Mouse (Mus musculus) testis, adult 2 months (tissue): ENCODE data around the gene Dgat2. TPM values are rescaled to one million over a fixed set of nuclear protein-coding genes. Genes with fewer than 3 reads are reported as not detected.

Experiments
- H3K27ac ChIP-seq: fragments of 200-500 bp; 2 replicates; pipeline ENCODE4 v1.5.1; 2012; ENCODE audit warnings: low read depth, low read length; ENCODE audit not compliant: control insufficient read depth, insufficient read depth
- H3K27me3 ChIP-seq: fragments of 200-500 bp; 2 replicates; pipeline ENCODE4 v1.6.1; 2012; ENCODE audit warnings: mild to moderate bottlenecking, low read length, moderate library complexity; ENCODE audit not compliant: control insufficient read depth, insufficient read depth
- H3K36me3 ChIP-seq: fragments of 200-500 bp; 2 replicates; pipeline ENCODE4 v1.6.1; 2012; ENCODE audit warnings: mild to moderate bottlenecking, low read length; ENCODE audit not compliant: control insufficient read depth, insufficient read depth
- H3K4me1 ChIP-seq: fragments of 200-500 bp; 2 replicates; pipeline ENCODE4 v1.6.1; 2012; ENCODE audit warnings: low read length; ENCODE audit not compliant: control insufficient read depth, insufficient read depth
- H3K4me3 ChIP-seq: fragments of 200-500 bp; 2 replicates; pipeline ENCODE4 v1.5.1; 2012; ENCODE audit warnings: low read depth, mild to moderate bottlenecking, low read length, moderate library complexity, mixed read lengths; ENCODE audit not compliant: control insufficient read depth
- CTCF ChIP-seq: fragments of 200-500 bp; IDR thresholded peaks from 2 replicates; pipeline ENCODE4 v1.5.1; 2012; ENCODE audit warnings: low read depth, mild to moderate bottlenecking, inconsistent platforms, low read length, moderate library complexity; ENCODE audit not compliant: control insufficient read depth, insufficient read depth, insufficient replicate concordance
- POLR2A ChIP-seq: fragments of 200-500 bp; IDR thresholded peaks from 2 replicates; pipeline ENCODE4 v1.6.1; 2012; ENCODE audit warnings: low read depth, mild to moderate bottlenecking, inconsistent platforms, low read length, moderate library complexity; ENCODE audit not compliant: control insufficient read depth
- polyA plus RNA-seq: library from polyadenylated mRNA; depleted of rRNA; stranded (reverse); fragments of >200 nt; gene quantifications from 2 replicates; pipeline ENCODE4 v1.2.3, GENCODE M21; 2012; rRNA removed

Dgat2 gene
- polyA plus RNA-seq, 1 experiment = 315 TPM

GRCm38 (mm10) chr7:99122651-99123050 lies 59.9 kb downstream of the Dgat2 start:
- Histone ChIP-seq H3K4me3 (no peak overlapping the region), H3K27me3 (no peaks in the 10 kb centered on the region), H3K4me1 (peaks cover 4% of the 10 kb centered on the region), H3K36me3 (no peaks in the 10 kb centered on the region), H3K27ac (no peak overlapping the region)
- TF ChIP-seq CTCF (no peak), POLR2A (no peak)

- H3K4me1 ChIP-seq = no peaks in the 10 kb centered on the region
- no peaks in the 10 kb centered on the region for H3K27me3 ChIP-seq
- H3K36me3 ChIP-seq = no peaks in the 10 kb centered on the region
- TF ChIP-seq CTCF (no peak), POLR2A (no peak)
- H3K27ac ChIP-seq = no peak overlapping the region
- no peak overlapping the region for H3K4me3 ChIP-seq
These were observed 61.5 kb downstream of the Dgat2 start for GRCm38 (mm10) chr7:99120865-99121521.

GRCm38 (mm10) chr7:99120082-99120481 lies 62.4 kb downstream of the Dgat2 start:
- H3K4me3 ChIP-seq = no peak overlapping the region
- no peaks in the 10 kb centered on the region for H3K36me3 ChIP-seq
- no peaks in the 10 kb centered on the region for H3K4me1 ChIP-seq
- H3K27ac ChIP-seq = no peak overlapping the region
- H3K27me3 ChIP-seq = no peaks in the 10 kb centered on the region
- no peak for TF ChIP-seq POLR2A
- no peak for TF ChIP-seq CTCF

- Histone ChIP-seq H3K27ac (no peak overlapping the region), H3K36me3 (no peaks in the 10 kb centered on the region), H3K4me3 (no peak overlapping the region), H3K27me3 (no peaks in the 10 kb centered on the region), H3K4me1 (no peaks in the 10 kb centered on the region)
- TF ChIP-seq POLR2A = no peak
- TF ChIP-seq CTCF = no peak
These were observed 65.7 kb downstream of the Dgat2 start for GRCm38 (mm10) chr7:99116781-99117180.

- Histone ChIP-seq H3K27ac (no peak overlapping the region), H3K27me3 (no peaks in the 10 kb centered on the region), H3K4me1 (no peaks in the 10 kb centered on the region), H3K4me3 (no peak overlapping the region), H3K36me3 (no peaks in the 10 kb centered on the region)
- no peak for TF ChIP-seq CTCF
- TF ChIP-seq POLR2A = no peak
These were observed 68.4 kb downstream of the Dgat2 start for GRCm38 (mm10) chr7:99114006-99114726.

GRCm38 (mm10) chr7:99107566-99107965 lies 75.0 kb downstream of the Dgat2 start:
- H3K27me3 ChIP-seq = no peaks in the 10 kb centered on the region
- H3K36me3 ChIP-seq = no peaks in the 10 kb centered on the region
- TF ChIP-seq CTCF = no peak
- TF ChIP-seq POLR2A = no peak
- H3K4me3 ChIP-seq = no peak overlapping the region
- H3K27ac ChIP-seq = no peak overlapping the region
- no peaks in the 10 kb centered on the region for H3K4me1 ChIP-seq

GRCm38 (mm10) chr7:99106714-99107270 lies 75.7 kb downstream of the Dgat2 start:
- Histone ChIP-seq H3K4me1 (no peaks in the 10 kb centered on the region), H3K4me3 (no peak overlapping the region), H3K27me3 (no peaks in the 10 kb centered on the region), H3K27ac (no peak overlapping the region), H3K36me3 (no peaks in the 10 kb centered on the region)
- TF ChIP-seq CTCF (no peak), POLR2A (no peak)

Other genes with a start within 250 kb of the Dgat2 start
- 2.6 and 3.3 TPM in 2 replicates for gene Uvrag, start 41.6 kb downstream of the Dgat2 start, polyA plus RNA-seq
- 0.11 TPM in 1 of 2 replicates, not detected in the other for gene Mogat2, start 55.9 kb upstream of the Dgat2 start, polyA plus RNA-seq
- gene Map6, start 84.7 kb upstream of the Dgat2 start, polyA plus RNA-seq = 5.1 and 5.5 TPM in 2 replicates
- 17.8 and 18.8 TPM in 2 replicates for gene Serpinh1, start 170.5 kb upstream of the Dgat2 start, polyA plus RNA-seq
- gene Gdpd5, start 198.7 kb upstream of the Dgat2 start, polyA plus RNA-seq = 9.9 and 11.1 TPM in 2 replicates